Mouse (Mus musculus): Measurements from ENCODE around the gene Kmt2d. TPM values are rescaled to one million over a fixed set of nuclear protein-coding genes. Genes with fewer than 3 reads are reported as not detected.
A peak's percentile ranks its signal among the peaks of the same experiment; 100 is the strongest.

The Kmt2d gene
- total and polyA plus RNA-seq, 3 experiments = 4.8 to 22.7 (median 14.1) TPM

DNA sequence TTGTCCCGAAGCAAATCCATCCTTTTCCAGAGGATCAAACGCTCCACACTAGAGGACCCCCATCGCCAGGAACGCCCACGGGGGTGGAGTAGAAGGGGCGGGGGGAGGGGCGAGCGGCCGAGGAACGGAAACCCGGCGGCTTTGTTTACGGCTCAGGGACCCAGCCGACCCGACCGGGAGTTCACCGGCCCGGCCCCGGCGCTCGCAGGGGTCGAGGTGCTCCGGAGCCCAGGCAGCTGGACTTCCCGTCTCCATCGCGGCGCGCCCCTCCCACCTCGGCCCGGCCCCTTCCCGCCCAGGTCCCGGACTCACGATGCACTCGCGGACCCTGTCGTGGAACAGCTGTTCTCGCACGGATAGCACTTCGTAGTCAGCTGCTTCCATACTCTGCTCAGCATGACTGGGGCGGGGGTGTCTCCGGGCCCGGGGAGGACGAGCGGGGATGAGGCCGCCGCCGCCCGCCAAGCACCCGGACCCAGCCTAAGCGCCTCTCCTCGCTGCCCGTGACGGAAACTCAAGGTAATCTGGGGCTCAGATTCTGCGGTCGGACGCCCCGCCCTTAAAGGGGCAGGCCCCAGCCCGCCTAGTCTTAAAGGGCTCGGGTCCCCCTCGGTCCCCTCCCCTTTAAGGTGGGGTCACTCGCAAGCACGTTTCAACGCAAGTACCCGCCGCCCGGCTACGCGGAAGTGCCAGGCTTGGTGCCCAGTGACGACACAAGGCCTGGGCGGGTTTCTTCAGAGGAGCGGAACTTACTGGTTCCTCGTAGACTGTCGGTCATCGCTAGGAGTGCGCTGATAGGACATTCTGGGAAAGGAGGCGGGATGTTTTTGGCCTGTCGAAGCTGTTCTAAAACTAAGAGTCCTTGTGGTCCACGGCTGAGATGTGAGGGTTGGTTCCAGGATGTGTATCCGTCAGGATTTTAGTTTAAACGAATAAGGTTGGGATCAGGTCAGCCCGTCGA lies 46.8 kb upstream of the Kmt2d start, which contains the start of gene Lmbr1l (continued):
- TF ChIP-seq JUND (conservative IDR thresholded peaks at IDR 0.05; ENCODE audit: low read depth, low read length) (no peak; the same call in 1 of the 2 replicates), CHD2 (IDR thresholded peaks at IDR 0.05; ENCODE audit: low read length) (peak; percentile 83), UBTF (IDR thresholded peaks at IDR 0.05; ENCODE audit: low read depth, low read length) (peak; percentile 88; the same call in 1 of the 2 replicates), TBP (conservative IDR thresholded peaks at IDR 0.05; ENCODE audit: low read depth, low read length) (peak; percentile 88), POLR2AphosphoS2 (IDR thresholded peaks at IDR 0.05; ENCODE audit: low read depth, low read length) (peak; percentile 78), GABPA (IDR thresholded peaks at IDR 0.05; ENCODE audit: insufficient replicate concordance, low read depth, low read length) (no peak), TCF12 (IDR thresholded peaks at IDR 0.05; ENCODE audit: low read depth, low read length) (peak; percentile 63; the same call in 1 of the 2 replicates), IRF4 (IDR thresholded peaks at IDR 0.05; ENCODE audit: low read depth, low read length) (peak; percentile 52; the same call in 1 of the 2 replicates), ETS1 (conservative IDR thresholded peaks at IDR 0.05; ENCODE audit: low read depth, low read length) (peak; percentile 82; the same call in 1 of the 2 replicates), MEF2A (IDR thresholded peaks at IDR 0.05; ENCODE audit: borderline replicate concordance, low read depth, low read length) (peak; percentile 30; the same call in 1 of the 2 replicates), MYC (IDR thresholded peaks at IDR 0.05; ENCODE audit: low read depth, low read length) (peak; percentile 95), ZC3H11A (IDR thresholded peaks at IDR 0.05; ENCODE audit: low read depth, low read length) (no peak), PAX5 (IDR thresholded peaks at IDR 0.05; ENCODE audit: low read length) (no peak), MAZ (IDR thresholded peaks at IDR 0.05; ENCODE audit: low read depth, low read length) (peak; percentile 78; the same call in 1 of the 2 replicates), BHLHE40 (IDR thresholded peaks at IDR 0.05; ENCODE audit: low read depth, low read length) (peak; percentile 97), MXI1 (IDR thresholded peaks at IDR 0.05; ENCODE audit: low read depth, low read length) (peak; percentile 88), RCOR1 (conservative IDR thresholded peaks at IDR 0.05; ENCODE audit: low read depth, low read length) (0 out of 2 replicates have a peak, but pooled peaks have one; percentile 32), CTCF (conservative IDR thresholded peaks at IDR 0.05 in 1 of 2, IDR thresholded peaks at IDR 0.05 in 1 of 2; ENCODE audit: low read depth in 2 of 2, low read length in 2 of 2) (no peak), E2F4 (IDR thresholded peaks at IDR 0.05; ENCODE audit: insufficient replicate concordance, low read depth, low read length) (peak; percentile 84; the same call in 1 of the 2 replicates)

DNA sequence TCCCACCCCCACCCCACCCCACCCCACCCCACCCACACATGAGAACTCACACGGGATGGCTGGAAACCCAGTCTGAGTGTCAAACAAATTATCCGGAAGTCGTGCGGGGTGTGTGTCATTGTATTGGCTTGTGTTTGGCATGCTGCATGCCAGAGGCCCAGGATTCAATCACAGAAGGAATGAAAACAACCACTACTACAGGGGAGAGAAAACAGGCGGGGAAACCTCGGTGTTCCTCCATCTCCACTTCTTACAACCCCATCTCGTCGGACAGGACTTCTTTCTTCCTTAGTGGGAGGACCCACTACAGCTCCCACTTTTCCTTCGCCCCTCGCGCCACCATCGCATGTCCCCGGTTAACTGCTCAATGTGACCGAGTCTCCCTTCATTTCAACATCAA lies 46.1 kb upstream of the Kmt2d start:
- peak; percentile 51 for DNase-seq (ENCODE audit: extremely low read depth)
- Histone ChIP-seq H3K79me2 (replicated peaks; ENCODE audit: control insufficient read depth, extremely low read depth, insufficient read depth, poor library complexity, severe bottlenecking) (peaks cover 12% of the 10 kb centered on the region; the same call in 1 of the 2 replicates), H3K9ac (ENCODE audit: insufficient read depth, low read depth) (peak overlapping the region; percentile 79), H3K4me2 (ENCODE audit: insufficient read depth, low read depth, poor library complexity, severe bottlenecking) (peak overlapping the region; percentile 48), H3K9me3 (replicated peaks; ENCODE audit: low read length) (no peaks in the 10 kb centered on the region), H3K36me3 (replicated peaks in 1 of 2; ENCODE audit: control insufficient read depth in 1 of 2, insufficient read depth in 1 of 2, low read length in 1 of 2) (peaks cover 14 to 32% of the 10 kb centered on the region in 2 experiments), H3K4me3 (replicated peaks in 1 of 3; ENCODE audit: low read depth in 2 of 3, low read length in 2 of 3, poor library complexity in 1 of 3) (peak overlapping the region; percentile 77 to 92 (median 86)), H3K27ac (ENCODE audit: insufficient read depth, low read depth) (0 out of 2 replicates have a peak overlapping the region, but pooled peaks have one; percentile 82), H3K4me1 (ENCODE audit: control insufficient read depth in 1 of 2, insufficient read depth in 2 of 2) (peaks cover 5 to 25% of the 10 kb centered on the region in 2 experiments), H3K27me3 (replicated peaks) (no peaks in the 10 kb centered on the region)
- dilution Hi-C loops (cut with MboI; ENCODE audit: extremely low pct_ligation_motif_present, extremely low pct_unique_long_range_greater_than_20kb, low sequenced_read_pairs) (no loop called here), in situ Hi-C loops (cut with MboI; ENCODE audit: low pct_ligation_motif_present, low pct_unique_long_range_greater_than_20kb, low sequenced_read_pairs) (loop anchor here (5.0 kb wide), 1 partner anchor 1500 kb away; no protein-coding TSS in a partner anchor)
- TF ChIP-seq BHLHE40 (IDR thresholded peaks at IDR 0.05; ENCODE audit: low read depth, low read length) (peak; percentile 24; the same call in 1 of the 2 replicates), HCFC1 (IDR thresholded peaks at IDR 0.05; ENCODE audit: low read depth, low read length) (no peak), MAZ (IDR thresholded peaks at IDR 0.05; ENCODE audit: low read depth, low read length) (no peak), NRF1 (IDR thresholded peaks at IDR 0.05; ENCODE audit: low read depth, low read length) (no peak), RCOR1 (conservative IDR thresholded peaks at IDR 0.05; ENCODE audit: low read depth, low read length) (no peak), ELF1 (IDR thresholded peaks at IDR 0.05; ENCODE audit: low read depth, low read length) (no peak), CHD1 (IDR thresholded peaks at IDR 0.05; ENCODE audit: low read depth, low read length) (no peak), USF1 (IDR thresholded peaks at IDR 0.05; ENCODE audit: low read depth, low read length) (no peak), SMC3 (IDR thresholded peaks at IDR 0.05; ENCODE audit: low read depth, low read length) (no peak), MXI1 (IDR thresholded peaks at IDR 0.05; ENCODE audit: low read depth, low read length) (no peak; the same call in none of the 2 replicates), ZMIZ1 (IDR thresholded peaks at IDR 0.05; ENCODE audit: low read depth, low read length) (no peak), MAX (IDR thresholded peaks at IDR 0.05; ENCODE audit: low read length) (no peak), MYC (IDR thresholded peaks at IDR 0.05; ENCODE audit: low read depth, low read length) (0 out of 2 replicates have a peak, but pooled peaks have one; percentile 15)
